Mouse (Mus musculus) C2C12 (cell line): ENCODE data around the gene Zfp715. TPM values are rescaled to one million over a fixed set of nuclear protein-coding genes. Genes with fewer than 3 reads are reported as not detected.
A peak's percentile ranks its signal among the peaks of the same experiment; 100 is the strongest.
"Not testable (repeated sequence)": the region's sequence is repeated elsewhere in the genome, so short reads cannot be mapped to it uniquely, and the experiment has no call there.

ENCODE experiments used
- H3K27me3 ChIP-seq: one replicate; pipeline ENCODE4 v1.6.1; 2011; ENCODE audit not compliant: control insufficient read depth, insufficient read depth, insufficient read length
- H3K36me3 ChIP-seq: one replicate; pipeline ENCODE4 v1.6.1; 2011; ENCODE audit not compliant: control insufficient read depth, insufficient read depth
- H3K4me3 ChIP-seq: one replicate; pipeline ENCODE4 v1.5.1; 2011; ENCODE audit warnings: mild to moderate bottlenecking, control low read depth; ENCODE audit not compliant: poor library complexity, insufficient read depth, severe bottlenecking
- H3K79me2 ChIP-seq: one replicate; pipeline ENCODE4 v1.6.1; 2011; ENCODE audit not compliant: control insufficient read depth, insufficient read depth
- H3K79me3 ChIP-seq: one replicate; pipeline ENCODE4 v1.6.1; 2011; ENCODE audit warnings: low read depth, control low read depth
- H3ac ChIP-seq: one replicate; pipeline ENCODE3; 2011; ENCODE audit warnings: low read depth; ENCODE audit not compliant: control insufficient read depth, insufficient read length
- CEBPB ChIP-seq: IDR thresholded peaks from one replicate; pipeline ENCODE4 v1.6.1; 2011; ENCODE audit warnings: low read depth, mild to moderate bottlenecking, control low read depth, moderate library complexity
- CTCF ChIP-seq: IDR thresholded peaks from one replicate; pipeline ENCODE4 v1.5.1; 2011; ENCODE audit not compliant: control insufficient read depth, insufficient read depth, insufficient read length
- FOSL1 ChIP-seq: IDR thresholded peaks from one replicate; pipeline ENCODE4 v1.8.0; 2011; ENCODE audit warnings: mild to moderate bottlenecking, low read length; ENCODE audit not compliant: poor library complexity, insufficient read depth, severe bottlenecking
- MAX ChIP-seq: IDR thresholded peaks from one replicate; pipeline ENCODE4 v1.6.1; 2011; ENCODE audit warnings: mild to moderate bottlenecking, control low read depth
- MYOD1 ChIP-seq: IDR thresholded peaks from one replicate; pipeline ENCODE4 v1.6.1; 2011; ENCODE audit warnings: low read depth; ENCODE audit not compliant: control insufficient read depth, insufficient read length
- MYOG ChIP-seq: IDR thresholded peaks from one replicate; pipeline ENCODE4 v1.6.1; 2011; ENCODE audit not compliant: control insufficient read depth, insufficient read length; ENCODE audit errors: extremely low read depth
- USF1 ChIP-seq: IDR thresholded peaks from one replicate; pipeline ENCODE4 v1.6.1; 2011; ENCODE audit warnings: low read depth, mild to moderate bottlenecking, control low read depth, moderate library complexity
- polyA plus RNA-seq: library from polyadenylated mRNA; unstranded; fragments of >200 nt; fragmentation: generic; extraction: Trizol; gene quantifications from one replicate; pipeline ENCODE4 v1.2.1, GENCODE M21; 2012; ENCODE audit warnings: missing spikeins

Zfp715 gene
- polyA plus RNA-seq, 1 experiment: 2.5 TPM

DNA sequence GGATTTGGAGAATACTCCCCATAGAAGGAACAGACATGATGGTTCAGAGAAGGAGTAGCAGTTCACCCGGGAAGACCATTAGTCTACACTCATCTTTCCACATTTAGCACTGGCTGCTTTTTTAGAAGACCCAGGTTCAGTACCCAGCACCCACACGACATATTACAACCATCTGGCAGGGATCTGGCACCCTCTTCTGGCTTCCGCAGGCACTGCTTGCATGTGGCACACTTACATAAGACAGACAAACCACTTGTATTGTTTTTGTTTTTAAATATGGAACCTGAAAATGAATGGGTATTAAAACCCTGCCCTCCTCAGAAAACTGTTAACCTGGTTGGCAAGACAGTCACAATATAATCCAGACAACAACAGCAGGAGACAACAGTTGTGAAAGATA lies 21.6 kb downstream of the Zfp715 start:
- Histone ChIP-seq H3K79me2 (no peaks in the 10 kb centered on the region), H3K4me3 (no peak overlapping the region), H3K36me3 (no peaks in the 10 kb centered on the region), H3ac (no peak overlapping the region), H3K27me3 (no peaks in the 10 kb centered on the region), H3K79me3 (no peaks in the 10 kb centered on the region)
- no peak for TF ChIP-seq USF1
- no peak for TF ChIP-seq CTCF
- TF ChIP-seq FOSL1: no peak
- TF ChIP-seq MYOD1: no peak
- TF ChIP-seq CEBPB: no peak
- no peak for TF ChIP-seq MAX
- TF ChIP-seq MYOG: no peak

DNA sequence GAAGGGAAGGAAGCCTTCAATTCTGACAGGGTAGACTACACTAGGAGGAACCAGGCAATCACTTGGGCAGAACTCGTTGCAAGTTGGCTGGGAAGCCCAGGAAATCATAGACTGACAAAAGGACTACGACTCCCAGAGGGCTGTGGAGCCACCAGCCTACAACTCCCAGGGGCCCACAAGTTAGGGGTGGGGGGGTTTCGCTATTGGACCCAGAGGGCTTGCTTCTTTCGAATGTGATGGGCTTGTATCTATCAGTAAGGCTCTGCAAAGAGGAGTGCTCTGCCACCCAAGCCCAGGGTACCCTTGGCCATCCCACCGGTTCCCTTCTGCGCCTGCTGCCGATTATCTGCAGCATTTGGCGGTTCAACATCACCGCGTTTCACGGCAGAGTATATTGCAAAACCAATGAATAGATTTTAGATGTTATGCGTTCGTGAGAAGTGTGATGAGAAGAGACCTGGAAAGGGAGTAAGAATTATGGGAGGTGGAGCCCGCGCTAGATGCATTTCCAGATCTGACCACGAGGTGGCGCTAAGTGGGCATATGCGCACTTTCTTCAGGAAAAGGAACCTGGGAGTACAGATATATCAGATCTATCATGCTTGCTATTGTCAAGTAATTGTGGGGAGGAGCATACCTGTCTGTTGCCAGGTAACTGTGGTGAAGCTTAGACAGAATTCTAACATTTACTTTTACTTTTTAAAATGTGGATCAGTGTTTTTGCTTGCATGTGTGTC lies 30.1 kb downstream of the Zfp715 start:
- Histone ChIP-seq H3K27me3 (no peaks in the 10 kb centered on the region), H3K36me3 (no peaks in the 10 kb centered on the region), H3K79me3 (no peaks in the 10 kb centered on the region), H3K4me3 (no peak overlapping the region), H3ac (no peak overlapping the region), H3K79me2 (no peaks in the 10 kb centered on the region)
- TF ChIP-seq CTCF (peak; percentile 41), FOSL1 (no peak)

DNA sequence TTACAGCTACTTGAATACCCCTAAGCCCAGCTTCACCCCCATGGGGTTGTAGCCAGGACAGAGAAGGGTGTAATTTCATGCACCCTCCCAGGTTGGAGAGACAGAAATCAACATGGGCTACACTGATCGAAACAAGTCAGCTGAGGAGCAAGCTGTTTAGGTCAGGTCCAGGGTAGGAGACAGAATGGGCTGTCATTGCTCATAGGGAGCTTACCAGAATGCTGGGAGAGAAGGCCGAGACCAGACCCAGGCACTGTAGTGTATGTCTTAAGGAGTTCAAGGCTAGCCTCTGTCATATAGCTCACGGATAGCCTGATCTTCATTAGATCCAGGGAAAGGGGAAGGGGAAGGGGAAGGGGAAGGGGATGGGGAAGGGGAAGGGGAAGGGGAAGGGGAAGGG lies 30.6 kb downstream of the Zfp715 start:
- H3K79me3 ChIP-seq: no peaks in the 10 kb centered on the region
- H3K4me3 ChIP-seq: no peak overlapping the region
- no peaks in the 10 kb centered on the region for H3K27me3 ChIP-seq
- H3K79me2 ChIP-seq: no peaks in the 10 kb centered on the region
- no peak for TF ChIP-seq CTCF
- TF ChIP-seq FOSL1: no peak
- no peak for TF ChIP-seq MAX
- no peak for TF ChIP-seq MYOG
- no peak for TF ChIP-seq MYOD1
- TF ChIP-seq CEBPB: no peak
- no peak for TF ChIP-seq USF1
- H3ac ChIP-seq: no peak overlapping the region
- H3K36me3 ChIP-seq: no peaks in the 10 kb centered on the region

DNA sequence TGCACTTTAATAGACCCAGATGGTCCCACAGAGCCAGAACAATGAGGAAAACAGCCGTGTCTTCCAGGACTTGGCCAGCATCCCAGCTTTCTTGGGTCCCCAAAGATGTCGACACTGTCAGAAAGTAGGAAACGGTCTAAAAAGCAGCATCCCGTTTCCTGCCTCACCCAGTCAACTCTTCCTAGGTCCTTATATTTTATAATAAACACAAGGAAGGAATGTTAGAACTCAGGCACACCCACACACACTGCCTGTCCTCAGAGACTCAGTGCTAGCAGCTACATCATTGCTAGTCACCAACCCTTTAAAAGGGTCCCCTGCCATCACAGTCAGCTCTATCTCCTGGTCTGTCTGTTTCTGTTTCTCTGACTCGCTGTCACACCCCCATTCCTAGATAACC lies 35.7 kb downstream of the Zfp715 start:
- Histone ChIP-seq H3K4me3 (no peak overlapping the region), H3K79me3 (no peaks in the 10 kb centered on the region), H3K36me3 (no peaks in the 10 kb centered on the region), H3K27me3 (no peaks in the 10 kb centered on the region), H3ac (no peak overlapping the region), H3K79me2 (no peaks in the 10 kb centered on the region)
- TF ChIP-seq CEBPB: no peak
- TF ChIP-seq USF1: no peak
- no peak for TF ChIP-seq FOSL1
- TF ChIP-seq MAX: no peak
- no peak for TF ChIP-seq CTCF
- no peak for TF ChIP-seq MYOD1
- TF ChIP-seq MYOG: no peak

DNA sequence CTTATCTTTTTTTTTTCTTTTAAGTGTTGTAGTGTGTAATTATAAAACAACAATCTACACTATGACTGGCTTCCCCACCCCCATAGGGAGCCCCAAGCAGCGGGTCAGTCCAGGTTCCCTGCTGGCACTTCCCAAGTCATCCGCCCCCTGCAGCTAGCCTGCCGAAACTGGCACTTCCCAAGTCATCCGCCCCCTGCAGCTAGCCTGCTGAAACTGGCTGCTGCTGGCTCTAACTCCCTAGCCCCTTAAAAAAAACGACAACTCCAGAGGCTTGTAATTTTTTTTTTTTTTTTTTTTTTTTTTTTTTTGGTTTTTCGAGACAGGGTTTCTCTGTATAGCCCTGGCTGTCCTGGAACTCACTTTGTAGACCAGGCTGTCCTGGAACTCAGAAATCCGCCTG lies 36.9 kb downstream of the Zfp715 start:
- H3K27me3 ChIP-seq, H3ac ChIP-seq, H3K4me3 ChIP-seq, H3K36me3 ChIP-seq, H3K79me3 ChIP-seq, H3K79me2 ChIP-seq: not testable (repeated sequence)

DNA sequence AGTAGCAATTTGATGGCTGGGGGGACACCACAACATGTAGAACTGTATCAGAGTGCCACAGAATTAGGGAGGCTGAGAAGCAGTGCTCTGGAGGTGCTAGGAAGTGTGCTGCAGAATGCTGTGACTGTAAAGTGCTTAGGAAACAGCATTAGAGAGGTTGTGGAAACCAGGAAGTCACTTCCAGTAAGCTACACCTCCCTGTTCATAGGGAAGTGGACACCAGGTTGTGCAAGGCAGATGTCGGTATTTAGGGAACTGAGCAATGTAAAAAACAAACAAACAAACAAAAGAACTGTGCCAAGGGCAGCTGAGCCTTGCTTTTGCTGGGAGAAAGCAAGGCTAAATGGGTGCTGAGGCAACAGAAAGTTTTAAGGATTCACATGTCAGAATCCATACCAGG lies 39.6 kb downstream of the Zfp715 start:
- no peak for TF ChIP-seq FOSL1
- TF ChIP-seq MYOD1: no peak
- TF ChIP-seq MAX: no peak
- TF ChIP-seq USF1: no peak
- no peak for TF ChIP-seq MYOG
- no peak for TF ChIP-seq CTCF
- TF ChIP-seq CEBPB: no peak
- Histone ChIP-seq H3K4me3 (no peak overlapping the region), H3K79me3 (no peaks in the 10 kb centered on the region), H3ac (no peak overlapping the region), H3K27me3 (no peaks in the 10 kb centered on the region), H3K79me2 (no peaks in the 10 kb centered on the region), H3K36me3 (no peaks in the 10 kb centered on the region)

DNA sequence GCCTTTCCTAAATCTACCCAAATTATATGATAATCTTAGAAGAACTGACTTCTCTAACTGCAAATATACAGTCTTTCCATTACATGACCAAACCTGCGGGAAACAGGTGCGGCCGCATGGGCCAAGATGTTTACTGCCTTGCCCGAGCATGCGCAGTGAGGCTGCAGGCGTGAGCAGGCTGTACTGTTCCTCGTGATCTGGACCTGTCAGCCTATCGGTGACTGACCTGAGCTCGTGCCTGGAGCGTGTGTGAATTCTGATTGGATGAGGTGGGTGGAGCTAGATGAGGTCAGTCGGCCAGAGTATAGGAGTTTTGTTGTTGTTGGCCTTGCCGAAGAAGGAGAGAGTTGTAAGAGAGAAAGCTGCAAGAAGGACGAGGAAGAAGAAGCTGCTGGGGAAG lies 45.7 kb downstream of the Zfp715 start:
- H3K36me3 ChIP-seq, H3K79me2 ChIP-seq, H3ac ChIP-seq, H3K4me3 ChIP-seq, H3K79me3 ChIP-seq, H3K27me3 ChIP-seq: not testable (repeated sequence)
